Mouse (Mus musculus) ES-Bruce4 (cell line): ENCODE measurements at regions not wholly inside any gene's neighbourhood (a gene's known extent, or its start where the extent isn't known, plus 50 kb on each side); places are given as distances from the start of the nearest gene placed in this dataset.

Experiments used
- CTCF ChIP-seq: IDR thresholded peaks from one replicate; pipeline ENCODE4 v1.8.1; 2011; ENCODE audit warnings: low read depth, low read length
- EP300 ChIP-seq: IDR thresholded peaks from 2 replicates; pipeline ENCODE4 v1.6.1; 2011; ENCODE audit warnings: low read depth, low read length; ENCODE audit not compliant: insufficient read depth
- POLR2A ChIP-seq: IDR thresholded peaks from one replicate; pipeline ENCODE4 v1.8.1; 2011; ENCODE audit warnings: low read length; ENCODE audit not compliant: insufficient read depth

DNA sequence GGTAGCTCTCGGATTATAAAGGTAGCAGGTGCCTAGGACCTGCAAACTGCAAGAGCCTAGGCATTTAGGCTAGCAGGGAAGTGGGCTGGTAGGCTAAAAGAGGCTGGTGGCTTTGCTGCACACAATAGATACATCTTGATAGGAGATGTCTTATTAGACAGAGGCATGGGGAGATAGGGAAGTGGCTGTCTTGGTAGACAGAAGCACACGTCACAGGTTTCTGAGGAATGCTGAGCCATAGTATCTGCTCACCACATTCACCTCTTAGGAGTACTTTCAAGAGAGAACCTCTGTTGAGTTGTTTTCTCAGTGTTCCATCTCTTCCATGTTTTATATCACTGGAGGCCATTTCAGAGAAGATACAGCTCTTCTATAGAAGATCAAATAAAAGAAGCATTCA, 89.8 kb upstream of the Fggy start:
- TF ChIP-seq CTCF, result no peak
- no peak for TF ChIP-seq POLR2A
- TF ChIP-seq EP300, result no peak
